ENCODE assay signal across 8 mouse cellular contexts in genomic region chr19:3684957-3685580, GRCm38 (mm10). TPM values are rescaled to one million over a fixed set of nuclear protein-coding genes. Genes with fewer than 3 reads are reported as not detected.
A peak's percentile ranks its signal among the peaks of the same experiment; 100 is the strongest.
DNase-seq lines count a peak whose midpoint lies in the region; ATAC-seq lines count a peak whose summit lies in the region.

No protein-coding gene starts in this region.

- H3K36me3 ChIP-seq in hindbrain, embryonic 14.5 days (replicated peaks; ENCODE audit: control insufficient read depth, insufficient read depth): no peaks in the 10 kb centered on the region

- DNase-seq in heart, adult 11 months: peak; percentile 94
- DNase-seq in heart, postnatal 25 days (ENCODE audit: low spot score): no peak
- peak; percentile 64 for DNase-seq in embryo, embryonic 10.5 days (ENCODE audit: low spot score)
- no peak for DNase-seq in hindbrain, embryonic 14.5 days (ENCODE audit: low spot score)
- peak; percentile 45 for DNase-seq in mesoderm, embryonic 11.5 days (ENCODE audit: low read depth, low spot score)
- DNase-seq in cerebellum, postnatal 36 days: no peak
- DNase-seq in spleen, adult 18-20 months: no peak
- no peak for DNase-seq in adrenal gland, postnatal 36 days

- H3K9ac ChIP-seq in hindbrain, embryonic 14.5 days: peak overlapping the region; percentile 77

- H3K27me3 ChIP-seq in hindbrain, embryonic 14.5 days (ENCODE audit: control insufficient read depth, insufficient read depth, low read length): peaks cover 14% of the 10 kb centered on the region

- no peaks in the 10 kb centered on the region for H3K9me3 ChIP-seq in hindbrain, embryonic 14.5 days (ENCODE audit: control insufficient read depth, low read length)

- 13% methylated on average over 11 of the region's 11 CpGs for WGBS in hindbrain, embryonic 14.5 days

- no peak overlapping the region for H3K27ac ChIP-seq in hindbrain, embryonic 14.5 days

- no peak for ATAC-seq in hindbrain, embryonic 14.5 days (ENCODE audit: low FRiP score)

- peak overlapping the region; percentile 85 for H3K4me3 ChIP-seq in hindbrain, embryonic 14.5 days (replicated peaks; ENCODE audit: low read length)

- intact Hi-C loops in heart, postnatal 25 days (cut with DNase I): no loop called here

- H3K4me1 ChIP-seq in hindbrain, embryonic 14.5 days (replicated peaks; ENCODE audit: control insufficient read depth, insufficient read depth, low read length): peaks cover 25% of the 10 kb centered on the region

- H3K4me2 ChIP-seq in hindbrain, embryonic 14.5 days (replicated peaks): peak overlapping the region; percentile 100

RNA-seq across cellular contexts. Expression of gene Lrp5, which starts 1.3 kb away (rescaled TPM):
- 10 to 100 TPM; 49.8 to 52.1 TPM for total RNA-seq in heart, postnatal 25 days (2021)
- polyA plus RNA-seq in hindbrain, embryonic 14.5 days (2014; fragmentation: Nextera tagmentation; extraction: Ambion mirVana): 1.4 and 1.8 TPM in 2 replicates
- total RNA-seq in adrenal gland, postnatal 36 days (2021): 100 to 1,000 TPM in 1 of 2 experiments, 10 to 100 TPM in 1; 95.6 to 154 TPM

RNA-seq across cellular contexts. Expression of gene 1810055G02Rik, which starts 23.0 kb away (rescaled TPM):
- total RNA-seq in heart, postnatal 25 days (2021): 1 to 10 TPM; 7.9 to 8.3 TPM
- 34.0 and 38.1 TPM in 2 replicates for polyA plus RNA-seq in hindbrain, embryonic 14.5 days (2014; fragmentation: Nextera tagmentation; extraction: Ambion mirVana)
- 10 to 100 TPM; 28.1 to 43.2 TPM for total RNA-seq in adrenal gland, postnatal 36 days (2021)

Comparison
In these comparisons a context has a peak if more than half of its experiments do, and no peak if none do; other contexts are left out.
1. DNase-seq: peak in heart, adult 11 months (single experiment), embryo, embryonic 10.5 days (single experiment) and mesoderm, embryonic 11.5 days (single experiment); none in heart, postnatal 25 days (single experiment), hindbrain, embryonic 14.5 days (single experiment), cerebellum, postnatal 36 days (0 of 2), spleen, adult 18-20 months (0 of 2) and adrenal gland, postnatal 36 days (0 of 2).